ENCODE assay signal across 29 mouse cellular contexts in genomic region chr7:140167950-140168349, GRCm38 (mm10). TPM values are rescaled to one million over a fixed set of nuclear protein-coding genes. Genes with fewer than 3 reads are reported as not detected.
"Had no signal": no experiment of that assay in that cellular context is flagged by ENCODE, and none has a peak within 500 bp of the region (broad histone marks: within the 10 kb centered on the region; RNA-seq: fewer than 3 reads in every experiment).

No protein-coding gene starts in this region.

- H3K9ac ChIP-seq: liver, embryonic 15.5 days; liver, postnatal 0 days; lung, embryonic 15.5 days; midbrain, embryonic 13.5 days; neural tube, embryonic 13.5 days; neural tube, embryonic 15.5 days had no signal

- DNase-seq: liver, postnatal 0 days; lung, adult 2 months; lung, postnatal 14 days; lung, postnatal 36 days; retina, postnatal 1 day; right cerebral cortex, postnatal 25 days; right cerebral cortex, postnatal 4 days; spleen, adult 18-20 months; thymus, adult 2 months; thymus, postnatal 25 days; thymus, postnatal 4 days had no signal

- H3K9me3 ChIP-seq: liver, embryonic 15.5 days; lung, embryonic 15.5 days; midbrain, embryonic 13.5 days; neural tube, embryonic 13.5 days; neural tube, embryonic 15.5 days had no signal

- H3K4me2 ChIP-seq: liver, embryonic 15.5 days; lung, embryonic 15.5 days; midbrain, embryonic 11.5 days; midbrain, embryonic 13.5 days; neural tube, embryonic 13.5 days; neural tube, embryonic 15.5 days had no signal

- H3K27me3 ChIP-seq: liver, embryonic 15.5 days; lung, embryonic 15.5 days; midbrain, embryonic 13.5 days; neural tube, embryonic 13.5 days; neural tube, embryonic 15.5 days had no signal

- H3K4me1 ChIP-seq: liver, embryonic 15.5 days; lung, embryonic 15.5 days; midbrain, embryonic 13.5 days; neural tube, embryonic 13.5 days; neural tube, embryonic 15.5 days had no signal

- ATAC-seq: liver, postnatal 0 days; lung, postnatal 0 days; midbrain, embryonic 13.5 days; midbrain, embryonic 16.5 days had no signal

- H3K27ac ChIP-seq: liver, embryonic 15.5 days; lung, embryonic 15.5 days; macrophage; midbrain, embryonic 13.5 days; neural tube, embryonic 13.5 days; neural tube, embryonic 15.5 days had no signal

- H3K4me3 ChIP-seq: liver, embryonic 15.5 days; lung, embryonic 15.5 days; megakaryocyte, embryonic 14.5 days; midbrain, embryonic 13.5 days; myocyte; neural tube, embryonic 13.5 days; neural tube, embryonic 15.5 days had no signal

- H3K36me3 ChIP-seq: liver, embryonic 15.5 days; lung, embryonic 15.5 days; midbrain, embryonic 13.5 days; neural tube, embryonic 13.5 days; neural tube, embryonic 15.5 days had no signal

RNA-seq across cellular contexts. Expression of gene Olfr522, which starts 3.4 kb away (rescaled TPM):
- total RNA-seq: megakaryocyte progenitor cell, adult 5-6 weeks had no signal
- polyA plus RNA-seq: liver, embryonic 15.5 days; liver, postnatal 0 days; lung, adult 2 months; lung, embryonic 15.5 days; lung, postnatal 0 days; macrophage; midbrain, embryonic 11.5 days; midbrain, embryonic 13.5 days; midbrain, embryonic 16.5 days; myocyte; neural tube, embryonic 11.5 days; neural tube, embryonic 13.5 days; neural tube, embryonic 15.5 days; small intestine, adult 2 months; stomach, embryonic 14.5 days; stomach, embryonic 16.5 days; testis, adult 2 months; thymus, adult 2 months; urinary bladder, adult 2 months had no signal

RNA-seq across cellular contexts. Expression of gene Olfr523, which starts 5.1 kb away (rescaled TPM):
- total RNA-seq: megakaryocyte progenitor cell, adult 5-6 weeks had no signal
- polyA plus RNA-seq: liver, embryonic 15.5 days; liver, postnatal 0 days; lung, adult 2 months; lung, embryonic 15.5 days; lung, postnatal 0 days; macrophage; midbrain, embryonic 11.5 days; midbrain, embryonic 13.5 days; midbrain, embryonic 16.5 days; myocyte; neural tube, embryonic 11.5 days; neural tube, embryonic 13.5 days; neural tube, embryonic 15.5 days; small intestine, adult 2 months; stomach, embryonic 14.5 days; stomach, embryonic 16.5 days; testis, adult 2 months; urinary bladder, adult 2 months had no signal

RNA-seq across cellular contexts. Expression of gene Sprn, which starts 13.3 kb away (rescaled TPM):
- total RNA-seq: megakaryocyte progenitor cell, adult 5-6 weeks had no signal
- polyA plus RNA-seq: liver, embryonic 15.5 days; macrophage; myocyte had no signal

RNA-seq across cellular contexts. Expression of gene Olfr524, which starts 37.8 kb away (rescaled TPM):
- total RNA-seq: megakaryocyte progenitor cell, adult 5-6 weeks had no signal
- polyA plus RNA-seq: liver, embryonic 15.5 days; liver, postnatal 0 days; lung, adult 2 months; lung, postnatal 0 days; macrophage; midbrain, embryonic 11.5 days; midbrain, embryonic 13.5 days; midbrain, embryonic 16.5 days; myocyte; neural tube, embryonic 11.5 days; neural tube, embryonic 13.5 days; neural tube, embryonic 15.5 days; small intestine, adult 2 months; stomach, embryonic 14.5 days; stomach, embryonic 16.5 days; testis, adult 2 months; urinary bladder, adult 2 months had no signal
